Mouse (Mus musculus) T-cell, adult 2 months (primary cell): Measurements from ENCODE around the gene Kcng4.

Experiments
- DNase-seq: peaks from one replicate; pipeline ENCODE4 v3.0.0; 2022; ENCODE audit warnings: low spot score

The Kcng4 gene

DNA sequence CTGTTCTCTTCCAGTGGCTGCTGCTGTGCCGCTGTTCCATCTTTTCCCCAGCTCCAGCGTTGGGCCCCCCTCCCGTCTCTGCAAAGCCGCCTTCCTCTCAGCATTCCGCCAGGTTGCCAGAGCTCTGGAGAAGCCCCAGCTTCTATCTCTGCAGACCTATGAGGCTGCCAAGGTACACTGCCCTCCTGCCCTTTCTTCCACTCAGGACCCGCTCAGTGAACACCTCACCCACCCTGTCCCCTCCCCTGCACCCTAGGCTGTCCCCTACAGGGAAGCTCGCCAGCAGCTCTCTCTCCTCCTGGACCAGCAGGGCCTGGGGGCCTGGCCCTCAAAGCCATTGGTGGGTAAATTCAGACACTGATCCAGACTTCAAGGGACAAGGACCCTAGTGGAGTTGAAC is 19.1 kb downstream of the Kcng4 start:
- DNase-seq, result no peak

- no peak for DNase-seq
Measured at GRCm38 (mm10) chr8:119615096-119615495, 20.4 kb downstream of the Kcng4 start.

DNA sequence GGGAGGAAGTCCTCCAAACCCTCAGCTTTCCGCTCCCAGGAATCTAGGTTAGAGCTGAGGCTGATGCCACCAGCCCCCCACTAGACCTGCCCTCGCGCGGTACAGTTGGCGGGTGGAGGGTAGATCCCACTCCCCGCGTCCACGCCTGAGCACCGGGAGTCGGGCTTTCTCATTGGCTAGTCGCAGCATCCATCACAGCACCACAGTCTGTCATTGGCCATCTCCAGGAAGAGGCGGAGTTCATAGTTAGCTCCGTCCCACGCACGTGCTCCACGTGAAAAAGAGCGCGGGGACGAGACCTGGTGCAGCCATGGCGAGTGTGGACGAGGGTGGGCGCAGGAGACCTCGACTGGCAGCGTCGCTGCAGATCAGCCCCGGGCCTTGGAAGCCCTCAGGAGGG is 23.0 kb downstream of the Kcng4 start, which contains the start of gene Adad2:
Adad2 (plus strand) TSS at position 277 of the 400 bp plus-strand sequence.
- no peak for DNase-seq

DNA sequence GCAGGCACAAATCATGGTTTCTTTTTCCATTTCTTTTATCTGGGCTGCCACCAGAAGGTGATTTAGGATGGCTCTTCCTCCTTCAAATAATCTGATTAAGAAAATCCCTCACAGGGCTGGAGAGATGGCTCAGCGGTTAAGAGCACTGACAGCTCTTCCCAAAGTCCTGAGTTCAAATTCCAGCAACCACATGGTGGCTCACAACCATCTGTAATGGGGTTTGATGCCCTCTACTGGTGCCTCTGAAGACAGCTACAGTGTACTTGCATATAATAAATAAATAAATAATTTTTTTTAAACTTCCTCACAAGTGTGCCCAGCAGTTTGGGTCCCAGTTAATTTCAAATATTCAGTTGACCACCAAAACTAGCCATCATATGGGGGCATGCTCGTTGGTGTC is 29.3 kb downstream of the Kcng4 start:
- no peak for DNase-seq

DNA sequence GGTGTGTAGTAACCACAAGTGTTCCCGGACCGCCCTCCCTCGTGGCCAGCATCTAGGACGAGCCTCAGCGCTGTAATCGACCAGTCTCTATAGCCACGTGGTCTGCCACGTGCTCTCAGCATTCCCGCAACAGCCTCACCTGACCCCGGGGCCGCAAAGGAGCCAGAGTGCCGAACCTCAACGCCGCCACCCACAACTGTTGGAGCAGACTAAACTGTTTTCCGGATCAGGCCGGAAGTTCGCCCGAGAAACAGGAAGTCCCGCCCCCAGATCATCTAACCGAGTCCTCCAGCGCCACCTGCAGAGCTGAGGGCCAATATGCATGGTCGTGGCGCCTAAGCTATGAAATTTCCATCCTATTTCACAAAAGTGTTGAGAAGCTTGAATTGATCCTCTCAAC is 30.5 kb downstream of the Kcng4 start, which contains the start of gene Taf1c:
Taf1c (minus strand) TSS at position 227 of the 400 bp plus-strand sequence.
- DNase-seq, result peak; percentile 93

GRCm38 (mm10) chr8:119604398-119604803 is 31.1 kb downstream of the Kcng4 start:
- DNase-seq, result no peak

DNA sequence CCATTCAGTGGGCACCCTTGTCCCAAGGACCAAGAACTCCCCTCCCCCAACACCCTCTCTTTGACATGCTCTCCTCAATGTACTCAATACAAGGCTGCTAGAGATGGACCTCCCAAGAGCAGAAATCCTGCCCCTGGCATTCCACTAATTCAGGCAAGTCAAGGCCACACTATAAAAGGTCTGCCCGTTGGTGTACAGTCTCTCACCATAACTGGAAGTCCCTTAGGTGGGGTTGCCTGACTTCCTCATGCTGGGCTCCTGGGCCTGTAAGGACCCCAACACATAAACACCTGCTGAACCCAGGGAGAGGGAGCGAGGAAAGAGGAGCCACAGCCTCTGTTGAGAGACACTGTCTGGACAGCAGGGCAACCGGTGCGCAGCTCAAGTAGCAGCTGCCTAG is 31.7 kb downstream of the Kcng4 start:
- DNase-seq, result no peak

DNA sequence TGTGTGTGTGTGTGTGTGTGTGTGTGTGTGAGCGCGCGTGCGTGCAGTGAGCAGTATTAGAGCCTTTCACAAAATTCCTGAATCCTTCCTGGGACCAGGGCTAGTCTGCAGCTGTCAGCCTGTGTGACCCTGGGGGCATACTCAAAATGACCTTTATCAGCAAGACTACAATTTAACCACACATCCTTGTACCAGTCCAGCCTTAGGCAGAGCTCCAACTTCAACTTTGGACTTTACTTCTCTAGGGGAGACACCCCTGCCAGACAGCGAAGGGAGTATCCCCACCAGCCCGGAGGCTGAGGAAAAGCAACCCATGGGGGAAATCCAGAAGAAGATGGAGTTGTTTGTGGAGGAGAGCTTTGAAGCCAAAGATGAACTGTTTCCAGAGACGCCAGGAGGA is 44.0 kb downstream of the Kcng4 start:
- DNase-seq, result no peak

GRCm38 (mm10) chr8:119590348-119590747 is 45.1 kb downstream of the Kcng4 start:
- no peak for DNase-seq

GRCm38 (mm10) chr8:119588844-119589243 is 46.6 kb downstream of the Kcng4 start:
- DNase-seq, result no peak

DNA sequence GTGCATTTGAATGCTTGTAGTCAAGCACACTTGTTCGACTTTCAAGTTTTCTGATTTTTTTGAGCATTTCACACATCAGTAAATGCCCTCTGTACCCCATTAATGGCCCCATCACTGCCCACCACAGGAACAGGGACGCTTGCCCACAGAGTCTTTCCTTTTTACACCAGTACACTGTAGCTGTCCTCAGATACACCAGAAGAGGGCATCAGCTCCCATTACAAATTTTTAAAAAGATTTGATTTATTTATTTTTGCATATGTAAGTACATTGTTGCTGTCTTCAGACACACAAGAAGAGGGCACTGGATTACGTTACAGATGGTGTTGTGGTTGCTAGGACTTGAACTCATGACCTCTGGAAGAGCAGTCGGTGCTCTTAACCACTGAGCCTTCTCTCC is 47.2 kb downstream of the Kcng4 start:
- no peak for DNase-seq

DNA sequence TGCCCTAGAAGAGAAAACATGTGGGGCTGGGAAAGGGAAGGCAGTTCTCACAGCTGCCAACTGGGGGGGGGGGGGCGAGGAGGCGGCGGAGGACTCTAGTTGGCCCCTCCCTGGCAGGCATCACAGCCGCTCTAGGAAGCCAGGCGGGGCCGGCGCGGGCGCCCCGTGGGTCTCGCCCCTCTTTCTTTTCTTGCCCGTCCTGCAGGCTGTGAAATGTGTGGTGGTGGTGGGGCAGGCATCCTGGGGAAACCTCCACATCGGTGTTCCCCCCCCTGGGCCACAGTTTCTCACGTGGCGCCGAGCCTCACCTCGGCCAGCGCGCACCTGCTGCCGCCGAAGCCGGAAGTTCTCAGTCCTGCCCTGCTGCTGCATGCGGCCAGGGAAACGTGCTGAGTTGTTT is 49.6 kb downstream of the Kcng4 start:
- DNase-seq, result peak; percentile 48

DNA sequence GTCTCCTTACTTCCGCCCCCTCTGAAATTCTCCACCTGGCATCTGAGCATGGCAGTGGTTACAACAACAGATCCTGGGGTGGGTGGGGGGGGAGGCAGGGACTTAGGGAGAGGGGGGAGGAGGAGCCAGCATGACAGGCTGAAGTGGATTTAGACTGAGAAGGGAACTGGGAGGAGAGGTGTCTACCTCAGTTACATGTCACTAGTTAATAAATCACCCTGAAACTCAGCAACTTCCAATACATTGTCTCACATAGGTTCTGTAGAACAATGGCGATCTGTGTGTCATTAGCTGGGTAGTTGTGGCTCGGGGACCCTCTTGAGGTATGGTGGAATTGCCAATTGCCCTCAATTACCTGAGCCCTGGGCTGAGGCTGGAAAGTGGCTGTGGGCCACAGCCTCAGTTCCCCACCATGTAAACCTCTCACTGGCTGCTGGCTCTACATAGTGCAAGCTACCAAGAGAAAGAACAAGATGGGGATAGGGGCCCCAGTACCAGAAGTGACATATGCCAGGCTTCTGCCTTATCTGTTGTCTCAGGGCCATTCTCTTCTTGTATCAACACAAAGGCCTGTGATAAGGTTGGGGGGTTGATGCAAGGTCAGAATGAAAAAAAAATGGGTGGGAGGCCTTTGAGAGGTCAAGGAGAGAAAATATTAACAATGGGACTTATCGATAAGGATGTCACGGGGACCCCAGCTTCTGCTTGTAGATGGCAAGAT is 54.9 kb downstream of the Kcng4 start:
- no peak for DNase-seq

GRCm38 (mm10) chr8:119579096-119579495 is 56.4 kb downstream of the Kcng4 start:
- no peak for DNase-seq

- no peak for DNase-seq
Measured at GRCm38 (mm10) chr8:119575366-119575726, 60.1 kb downstream of the Kcng4 start.

DNA sequence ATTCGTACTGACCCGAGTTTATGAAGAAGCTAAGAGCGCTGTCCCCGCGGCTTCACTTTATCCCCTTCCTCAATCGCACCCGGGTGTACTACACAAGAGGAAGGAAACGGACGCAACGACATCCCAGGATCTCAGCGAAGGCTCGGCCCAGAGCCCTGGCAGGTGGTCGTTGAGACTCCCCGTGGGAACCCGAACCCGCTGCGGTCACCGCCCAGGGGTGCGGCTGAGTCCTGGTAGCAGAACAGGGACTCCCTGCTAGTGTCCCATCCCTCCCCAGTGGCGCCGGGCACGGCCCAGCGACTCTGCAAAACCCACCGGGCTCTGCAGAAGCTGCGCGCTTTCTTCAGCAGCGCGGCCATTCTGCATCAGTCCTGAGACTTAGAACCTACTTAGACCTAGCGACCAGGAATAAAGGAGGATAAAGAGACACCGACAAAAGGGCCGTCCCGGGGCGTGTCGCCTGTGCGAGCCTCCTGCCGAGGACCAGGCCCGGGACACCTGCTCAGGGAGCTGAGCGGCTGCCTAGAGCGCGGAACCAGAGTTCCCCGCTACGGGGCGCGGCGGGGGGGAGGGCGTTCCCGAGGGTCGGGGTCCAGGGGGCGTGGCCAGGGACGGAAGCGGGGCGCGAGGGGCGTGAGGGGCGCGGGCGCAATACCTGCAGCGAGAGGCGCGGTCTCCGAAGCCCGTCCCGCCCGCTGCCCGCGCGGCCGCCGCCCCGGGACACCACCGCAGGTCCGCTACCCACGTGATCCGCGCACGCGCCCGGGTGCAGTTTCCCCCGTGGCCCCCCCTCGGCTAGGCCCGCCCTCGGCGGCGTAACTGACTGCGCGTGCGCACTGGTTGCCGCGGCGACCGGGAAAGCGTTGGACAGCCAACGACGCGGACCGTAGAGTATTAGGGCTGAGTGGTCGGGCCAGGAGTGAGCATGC is 60.8 kb downstream of the Kcng4 start, which contains the start of the genes Hsdl1 and Dnaaf1:
Hsdl1 (minus strand) TSS at position 747 of the 929 bp plus-strand sequence.
Dnaaf1 (plus strand) TSS at position 799 of the 929 bp plus-strand sequence.
- peak; percentile 92 for DNase-seq
